8 mouse cellular contexts compared by ENCODE assay signal in genomic region chr4:136956751-136957446, GRCm38 (mm10). TPM values are rescaled to one million over a fixed set of nuclear protein-coding genes. Genes with fewer than 3 reads are reported as not detected.
DNase-seq lines count a peak whose midpoint lies in the region; ATAC-seq and TF ChIP-seq lines count a peak whose summit lies in the region.

TSS of gene Epha8 (minus strand) at chr4:136956816.

- H3K4me1 ChIP-seq in kidney, embryonic 15.5 days = peaks cover 29% of the 10 kb centered on the region
- H3K4me1 ChIP-seq in brown adipose tissue, adult 24 weeks (ENCODE audit: control insufficient read depth, insufficient read depth, insufficient read length, low read length) = no peaks in the 10 kb centered on the region
- peaks cover 15% of the 10 kb centered on the region for H3K4me1 ChIP-seq in embryonic facial prominence, embryonic 15.5 days
- H3K4me1 ChIP-seq in limb, embryonic 14.5 days (ENCODE audit: control insufficient read depth, insufficient read depth, low read length) = 0 out of 2 replicates have a peak, but pooled peaks cover 9% of the 10 kb centered on the region
- H3K4me1 ChIP-seq in stomach, embryonic 16.5 days (ENCODE audit: control insufficient read depth, insufficient read depth, low read length) = peaks cover 15% of the 10 kb centered on the region

- ATAC-seq in kidney, embryonic 15.5 days (replicated peaks; ENCODE audit: low FRiP score) = no peak
- ATAC-seq in embryonic facial prominence, embryonic 15.5 days (ENCODE audit: insufficient number of reproducible peaks, low FRiP score, low TSS enrichment, low read depth) = no peak
- ATAC-seq in limb, embryonic 14.5 days (ENCODE audit: low FRiP score, low read depth) = peak; percentile 44; the same call in 1 of the 2 replicates
- ATAC-seq in stomach, embryonic 16.5 days (ENCODE audit: insufficient read depth, low FRiP score) = peak; percentile 7

- H3K36me3 ChIP-seq in kidney, embryonic 15.5 days = no peaks in the 10 kb centered on the region
- no peaks in the 10 kb centered on the region for H3K36me3 ChIP-seq in embryonic facial prominence, embryonic 15.5 days
- no peaks in the 10 kb centered on the region for H3K36me3 ChIP-seq in limb, embryonic 14.5 days (ENCODE audit: control insufficient read depth, insufficient read depth, low read length)
- H3K36me3 ChIP-seq in stomach, embryonic 16.5 days (ENCODE audit: control insufficient read depth, insufficient read depth, low read length) = no peaks in the 10 kb centered on the region

- DNase-seq in kidney, adult 8-10 months = no peak
- no peak for DNase-seq in limb, embryonic 14.5 days (ENCODE audit: low spot score)
- no peak for DNase-seq in urinary bladder, postnatal 25 days (ENCODE audit: low spot score)
- no peak for DNase-seq in frontal cortex, postnatal 36 days (ENCODE audit: low spot score in 2 of 2)

- H3K4me3 ChIP-seq in kidney, embryonic 15.5 days (replicated peaks) = peak within 1 kb of the TSS; percentile 45
- peak within 1 kb of the TSS; percentile 20; the same call in 1 of the 2 replicates for H3K4me3 ChIP-seq in brown adipose tissue, adult 24 weeks (ENCODE audit: insufficient read depth, low read depth, low read length)
- H3K4me3 ChIP-seq in embryonic facial prominence, embryonic 15.5 days (replicated peaks) = peak within 1 kb of the TSS; percentile 44
- peak within 1 kb of the TSS; percentile 41 for H3K4me3 ChIP-seq in limb, embryonic 14.5 days (replicated peaks; ENCODE audit: low read length)
- peak within 1 kb of the TSS; percentile 48 for H3K4me3 ChIP-seq in stomach, embryonic 16.5 days (replicated peaks; ENCODE audit: low read length)

- H3K9ac ChIP-seq in kidney, embryonic 15.5 days = 0 out of 2 replicates have a peak within 1 kb of the TSS, but pooled peaks have one; percentile 17
- no peak within 1 kb of the TSS for H3K9ac ChIP-seq in embryonic facial prominence, embryonic 15.5 days
- H3K9ac ChIP-seq in limb, embryonic 14.5 days (ENCODE audit: low read depth, low read length, severe bottlenecking) = peak within 1 kb of the TSS; percentile 47
- peak within 1 kb of the TSS; percentile 57 for H3K9ac ChIP-seq in stomach, embryonic 16.5 days (ENCODE audit: low read length)

- peak within 1 kb of the TSS; percentile 87 for H3K4me2 ChIP-seq in kidney, embryonic 15.5 days
- peak within 1 kb of the TSS; percentile 94 for H3K4me2 ChIP-seq in embryonic facial prominence, embryonic 15.5 days (replicated peaks)
- peak within 1 kb of the TSS; percentile 85 for H3K4me2 ChIP-seq in limb, embryonic 14.5 days (replicated peaks; ENCODE audit: low read depth, low read length, severe bottlenecking)
- H3K4me2 ChIP-seq in stomach, embryonic 16.5 days (ENCODE audit: low read depth, low read length) = peak within 1 kb of the TSS; percentile 84

- peaks cover 95% of the 10 kb centered on the region for H3K27me3 ChIP-seq in kidney, embryonic 15.5 days
- peaks cover 84% of the 10 kb centered on the region for H3K27me3 ChIP-seq in embryonic facial prominence, embryonic 15.5 days
- peaks cover 39% of the 10 kb centered on the region for H3K27me3 ChIP-seq in limb, embryonic 14.5 days (ENCODE audit: control insufficient read depth, insufficient read depth, low read length)
- peaks cover 47% of the 10 kb centered on the region for H3K27me3 ChIP-seq in stomach, embryonic 16.5 days (ENCODE audit: control insufficient read depth, insufficient read depth, low read length)

- under 1% methylated on average over 46 of the region's 75 CpGs for WGBS in kidney, embryonic 15.5 days
- WGBS in embryonic facial prominence, embryonic 15.5 days = 2% methylated on average over 57 of the region's 75 CpGs
- 3% methylated on average over 28 of the region's 75 CpGs for WGBS in limb, embryonic 14.5 days
- under 1% methylated on average over 60 of the region's 75 CpGs for WGBS in stomach, embryonic 16.5 days

- H3K27ac ChIP-seq in kidney, embryonic 15.5 days = no peak within 1 kb of the TSS
- no peak within 1 kb of the TSS for H3K27ac ChIP-seq in brown adipose tissue, adult 24 weeks (replicated peaks; ENCODE audit: low read depth, low read length)
- no peak within 1 kb of the TSS for H3K27ac ChIP-seq in embryonic facial prominence, embryonic 15.5 days (replicated peaks)
- no peak within 1 kb of the TSS for H3K27ac ChIP-seq in limb, embryonic 14.5 days (replicated peaks; ENCODE audit: low read depth, low read length)
- no peak within 1 kb of the TSS for H3K27ac ChIP-seq in stomach, embryonic 16.5 days (ENCODE audit: low read length)

- no peaks in the 10 kb centered on the region for H3K9me3 ChIP-seq in kidney, embryonic 15.5 days (replicated peaks)
- no peaks in the 10 kb centered on the region for H3K9me3 ChIP-seq in embryonic facial prominence, embryonic 15.5 days (replicated peaks)
- H3K9me3 ChIP-seq in limb, embryonic 14.5 days (ENCODE audit: control insufficient read depth, low read length) = no peaks in the 10 kb centered on the region
- H3K9me3 ChIP-seq in stomach, embryonic 16.5 days (replicated peaks; ENCODE audit: control insufficient read depth, low read length) = no peaks in the 10 kb centered on the region

- TF ChIP-seq POLR2A in limb, embryonic 14.5 days (IDR thresholded peaks at IDR 0.05; ENCODE audit: borderline replicate concordance, extremely low read depth, insufficient read depth, insufficient read length) = no peak

RNA-seq across cellular contexts. Expression of gene Epha8, which starts in this region (rescaled TPM):
- polyA plus RNA-seq in kidney, embryonic 15.5 days (2015; fragmentation: Nextera tagmentation; extraction: Ambion mirVana) = 0.19 and 0.21 TPM in 2 replicates
- not detected in 2 replicates for polyA plus RNA-seq in brown adipose tissue, adult 24 weeks (2012; ENCODE audit: insufficient read depth, insufficient read length, missing spikeins)
- polyA plus RNA-seq in embryonic facial prominence, embryonic 15.5 days (2015; fragmentation: Nextera tagmentation; extraction: Ambion mirVana) = 1.1 and 2.0 TPM in 2 replicates
- polyA plus RNA-seq in limb, embryonic 14.5 days (2012; rRNA removed) = 6.0 and 7.1 TPM in 2 replicates
- polyA plus RNA-seq in limb, embryonic 14.5 days (2014; fragmentation: Nextera tagmentation; extraction: Ambion mirVana) = 1.8 and 2.3 TPM in 2 replicates
- 0.39 TPM in 2 replicates for polyA plus RNA-seq in stomach, embryonic 16.5 days (2015; fragmentation: Nextera tagmentation; extraction: Ambion mirVana)

Comparison
In these comparisons a context has a peak if more than half of its experiments do, and no peak if none do; other contexts are left out.
1. Peak in ATAC-seq, H3K4me3 ChIP-seq, H3K9ac ChIP-seq and H3K4me2 ChIP-seq in stomach, embryonic 16.5 days; RNA of the gene not detected or under 1 TPM.